Mouse (Mus musculus) heart, postnatal 36 days (tissue): ENCODE measurements around the gene Mbl1. TPM values are rescaled to one million over a fixed set of nuclear protein-coding genes. Genes with fewer than 3 reads are reported as not detected.

Experiments
- DNase-seq, 2 experiments: peaks; one replicate each; pipeline ENCODE4 v3.0.0; 2021 to 2022
- intact Hi-C: fragments of 180-260 bp; cut with DNase I; formaldehyde crosslinking; loops from one replicate; pipeline ENCODE4 v1.15.1; 2025
- total RNA-seq, 2 experiments: library from RNA; stranded (reverse); gene quantifications; 2 replicates each; pipeline ENCODE4 v1.2.3; 2021

Mbl1 gene
- total RNA-seq, 2 experiments from 2014 or later = not detected

DNA sequence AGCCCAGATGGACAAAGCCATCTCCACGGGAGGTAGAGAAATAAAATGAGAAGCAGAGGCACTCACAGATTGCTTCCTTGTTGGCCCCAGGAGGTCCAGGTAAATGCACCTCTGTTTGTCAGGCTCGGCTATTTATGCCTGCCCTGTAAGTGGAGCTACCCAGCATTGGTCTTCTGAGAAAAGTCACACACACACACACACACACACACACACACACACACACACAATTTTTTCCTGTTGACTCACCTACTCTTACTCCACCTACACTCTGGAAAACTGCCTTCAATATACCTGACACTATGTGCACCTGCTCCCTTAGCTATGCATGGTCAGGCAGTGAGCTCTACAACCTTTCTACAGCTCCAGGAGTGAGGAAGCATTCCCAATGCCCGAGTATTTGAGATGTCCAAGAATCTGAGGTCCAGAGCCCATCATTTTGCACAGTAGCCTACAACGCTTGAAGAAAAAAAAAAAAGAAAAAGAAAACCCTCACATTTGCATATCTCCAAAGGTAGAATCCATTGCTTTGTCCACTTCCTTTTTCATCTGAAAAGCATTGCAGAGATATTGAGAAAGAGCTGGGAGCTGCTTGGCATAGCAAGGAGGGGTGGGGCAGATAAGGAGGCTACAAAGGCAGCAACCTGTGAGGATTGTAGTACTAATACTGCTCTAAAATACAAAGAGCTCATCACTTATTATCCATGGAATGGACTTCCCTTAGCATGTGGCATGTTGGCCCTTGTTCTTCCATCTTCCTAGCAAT, 34.0 kb downstream of the Mbl1 start, which contains the start of gene Sftpd:
TSS of gene Sftpd (minus strand) at position 91 of the 763 bp plus-strand sequence.
- DNase-seq = no peak
- intact Hi-C loops = no loop called here

DNA sequence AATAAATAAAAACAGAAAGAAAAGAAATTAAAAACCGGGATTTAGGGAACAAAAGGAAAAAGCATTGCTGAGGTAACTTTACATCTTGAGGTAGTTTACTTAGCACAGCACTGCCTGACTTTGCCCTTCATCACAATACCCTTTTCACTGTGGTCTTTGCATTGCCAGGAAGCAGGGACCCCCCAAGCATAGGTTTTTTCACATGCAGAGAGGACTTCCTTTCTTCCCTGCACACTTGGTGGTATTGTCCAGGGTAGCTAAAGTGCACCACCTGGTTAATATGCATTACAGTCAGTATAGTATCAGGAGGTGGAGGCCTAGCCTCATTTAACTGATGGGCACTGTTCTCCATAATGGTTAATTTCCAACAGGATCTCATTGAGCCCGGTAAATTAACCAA, 38.2 kb downstream of the Mbl1 start:
- DNase-seq = no peak
- intact Hi-C loops = no loop called here

DNA sequence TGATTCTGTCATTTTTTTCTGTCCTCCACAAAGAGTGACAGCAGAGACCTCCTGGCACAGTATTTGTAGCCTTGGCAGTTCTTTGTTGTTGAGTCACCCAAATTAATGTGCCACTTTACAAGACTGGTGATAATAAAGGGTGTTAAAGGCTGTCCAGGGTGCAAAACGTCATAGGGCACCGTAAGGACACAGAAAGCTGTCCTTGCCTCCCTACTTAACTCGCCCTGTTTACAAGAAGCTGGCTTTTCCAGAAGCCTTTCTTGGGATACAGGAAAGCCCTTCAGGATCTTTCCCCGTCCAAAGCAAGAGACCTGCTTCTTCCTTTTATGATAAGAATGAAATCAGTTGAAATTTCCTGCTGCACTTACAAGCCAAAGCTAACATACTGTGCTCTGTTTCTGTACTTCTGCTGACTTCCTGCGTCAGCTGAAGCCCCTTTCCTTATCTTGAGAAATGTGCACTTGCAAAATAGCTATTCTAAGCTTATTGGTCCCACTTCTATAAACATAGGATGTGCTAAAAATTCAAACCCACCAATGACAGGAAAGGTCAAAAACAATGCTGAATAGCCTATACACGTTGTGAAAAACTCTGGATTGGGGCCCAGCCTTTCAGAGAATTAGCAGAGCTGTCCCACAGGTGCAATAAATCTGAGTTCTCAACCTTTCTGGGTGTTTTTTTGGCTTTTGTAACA, 46.9 kb downstream of the Mbl1 start:
- intact Hi-C loops = no loop called here

More for the DNA sequence above, 46.9 kb downstream of the Mbl1 start:
- peak in 1 of 2 experiments; percentile 4 for DNase-seq

Other genes starting within 250 kb of the Mbl1 start
- gene Tspan14, start 184.7 kb upstream of the Mbl1 start, total RNA-seq = 10 to 100 TPM; 14.0 to 15.7 TPM
- 10 to 100 TPM; 18.9 to 20.1 TPM for gene Fam213a, start 137.7 kb upstream of the Mbl1 start, total RNA-seq
- gene Dydc2, start 82.2 kb upstream of the Mbl1 start, total RNA-seq = not detected
- gene Dydc1, start 78.5 kb upstream of the Mbl1 start, total RNA-seq = not detected
- not detected for gene Mat1a, start 46.4 kb upstream of the Mbl1 start, total RNA-seq
- not detected for gene Sftpa1, start 19.7 kb upstream of the Mbl1 start, total RNA-seq
- not detected for gene Sftpd, start 33.7 kb downstream of the Mbl1 start, total RNA-seq
- gene Gm2832, start 127.3 kb downstream of the Mbl1 start, total RNA-seq = not detected
- gene Gm5798, start 197.2 kb downstream of the Mbl1 start, total RNA-seq = not detected
- gene Gm7945, start 234.9 kb downstream of the Mbl1 start, total RNA-seq = not detected